Comparison of ENCODE assay signal across 7 mouse cellular contexts in the genomic region with DNA sequence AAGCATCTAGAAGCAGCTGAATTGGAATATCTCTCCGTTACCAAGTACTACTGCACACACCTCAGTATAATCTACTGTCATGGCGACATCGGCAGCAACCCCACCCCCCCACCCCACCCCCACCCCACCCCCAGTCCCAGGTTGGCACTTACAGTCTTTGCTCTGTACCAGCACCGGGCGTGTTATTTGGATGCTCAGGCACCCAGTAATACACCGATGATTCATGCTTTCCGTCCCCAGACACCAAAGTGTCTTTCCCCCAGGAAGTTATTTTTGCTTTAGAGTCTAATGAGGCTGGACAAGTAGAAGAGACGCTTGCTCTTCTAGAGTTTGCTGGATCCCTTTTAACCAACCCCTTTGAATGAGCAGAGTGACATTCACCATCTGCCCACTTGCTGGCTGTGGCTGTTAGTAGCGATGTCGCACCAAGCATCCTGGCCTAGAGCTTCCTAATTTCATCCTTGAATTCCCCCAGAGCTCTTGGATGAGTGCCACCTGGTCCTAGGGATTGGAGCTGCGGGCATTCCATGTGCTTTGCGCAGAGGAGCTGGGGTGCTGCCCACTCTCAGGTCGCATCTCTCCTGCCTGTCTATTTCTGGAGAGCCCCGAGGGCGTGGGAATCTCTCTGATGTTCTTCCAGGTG.
A peak's percentile ranks its signal among the peaks of the same experiment; 100 is the strongest.
DNase-seq lines count a peak whose midpoint lies in the region; ATAC-seq lines count a peak whose summit lies in the region.

No protein-coding gene starts in this region.

- 81% methylated on average over 15 of the region's 15 CpGs for WGBS in midbrain, embryonic 14.5 days
- 83% methylated on average over 15 of the region's 15 CpGs for WGBS in midbrain, embryonic 13.5 days

- no peaks in the 10 kb centered on the region for H3K36me3 ChIP-seq in midbrain, embryonic 14.5 days (ENCODE audit: control insufficient read depth, insufficient read depth, low read length)
- H3K36me3 ChIP-seq in midbrain, embryonic 13.5 days = peaks cover 2% of the 10 kb centered on the region; the same call in 1 of the 2 replicates

- ATAC-seq in midbrain, embryonic 14.5 days (ENCODE audit: low FRiP score, low TSS enrichment) = no peak
- no peak for ATAC-seq in midbrain, embryonic 13.5 days

- 0 out of 2 replicates have a peak overlapping the region, but pooled peaks have one; percentile 20 for H3K27ac ChIP-seq in midbrain, embryonic 14.5 days (replicated peaks; ENCODE audit: low read depth, low read length)
- H3K27ac ChIP-seq in midbrain, embryonic 13.5 days = no peak overlapping the region

- no peaks in the 10 kb centered on the region for H3K9me3 ChIP-seq in midbrain, embryonic 14.5 days (ENCODE audit: control insufficient read depth, low read length)
- H3K9me3 ChIP-seq in midbrain, embryonic 13.5 days = peaks cover 7% of the 10 kb centered on the region; the same call in 1 of the 2 replicates

- no peak overlapping the region for H3K4me3 ChIP-seq in midbrain, embryonic 14.5 days (replicated peaks; ENCODE audit: low read depth, low read length)
- no peak overlapping the region for H3K4me3 ChIP-seq in midbrain, embryonic 13.5 days (replicated peaks)

- peak; percentile 58 for DNase-seq in midbrain, embryonic 14.5 days
- peak; percentile 98 to 99 for DNase-seq in cerebellum, postnatal 10 days
- DNase-seq in left cerebral cortex, adult 11 months (ENCODE audit: low spot score) = peak; percentile 17
- DNase-seq in telencephalon, adult 2 months (ENCODE audit: low read depth, low spot score) = peak; percentile 78
- no peak for DNase-seq in spleen, adult 12 weeks (ENCODE audit: low spot score)
- DNase-seq in spleen, postnatal 36 days (ENCODE audit: low spot score in 2 of 2) = no peak

- H3K4me1 ChIP-seq in midbrain, embryonic 14.5 days (ENCODE audit: control insufficient read depth, insufficient read depth, low read length) = no peaks in the 10 kb centered on the region
- peaks cover 5% of the 10 kb centered on the region; the same call in 1 of the 2 replicates for H3K4me1 ChIP-seq in midbrain, embryonic 13.5 days (replicated peaks)

- H3K4me2 ChIP-seq in midbrain, embryonic 14.5 days (ENCODE audit: low read length) = no peak overlapping the region
- no peak overlapping the region for H3K4me2 ChIP-seq in midbrain, embryonic 13.5 days (replicated peaks)

- H3K9ac ChIP-seq in midbrain, embryonic 14.5 days (replicated peaks; ENCODE audit: low read length) = no peak overlapping the region
- H3K9ac ChIP-seq in midbrain, embryonic 13.5 days (replicated peaks) = no peak overlapping the region

- H3K27me3 ChIP-seq in midbrain, embryonic 14.5 days (ENCODE audit: control insufficient read depth, insufficient read depth, low read length) = no peaks in the 10 kb centered on the region
- H3K27me3 ChIP-seq in midbrain, embryonic 13.5 days = no peaks in the 10 kb centered on the region

Comparison
In these comparisons a context has a peak if more than half of its experiments do, and no peak if none do; other contexts are left out.
1. DNase-seq: peak in midbrain, embryonic 14.5 days (single experiment), cerebellum, postnatal 10 days (2 of 2), left cerebral cortex, adult 11 months (single experiment) and telencephalon, adult 2 months (single experiment); none in spleen, adult 12 weeks (single experiment) and spleen, postnatal 36 days (0 of 2).